Mouse (Mus musculus) left cerebral cortex, adult 18-20 months (tissue): ENCODE measurements at regions not wholly inside any gene's neighbourhood (a gene's known extent, or its start where the extent isn't known, plus 50 kb on each side); places are given as distances from the start of the nearest gene placed in this dataset.
A peak's percentile ranks its signal among the peaks of the same experiment; 100 is the strongest.

Experiments
- DNase-seq, 2 experiments: peaks; one replicate each; pipeline ENCODE4 v3.0.0; 2021 to 2022; ENCODE audit warnings: low spot score in 2 of 2, mixed read lengths in 1 of 2

- no peak for DNase-seq
Observed at GRCm38 (mm10) chr3:148448465-148448864, 541.9 kb downstream of the Adgrl2 start.

GRCm38 (mm10) chr3:148446845-148447244 is 543.5 kb downstream of the Adgrl2 start:
- no peak for DNase-seq

- DNase-seq, result no peak
Observed at GRCm38 (mm10) chr3:148443012-148443411, 547.3 kb downstream of the Adgrl2 start.

- no peak for DNase-seq
Observed at GRCm38 (mm10) chr3:148434033-148434432, 556.3 kb downstream of the Adgrl2 start.

GRCm38 (mm10) chr3:148429012-148429865 is 561.1 kb downstream of the Adgrl2 start:
- DNase-seq, result no peak

- no peak for DNase-seq
Observed at GRCm38 (mm10) chr3:148424089-148424488, 566.3 kb downstream of the Adgrl2 start.

- no peak for DNase-seq
Observed at GRCm38 (mm10) chr3:148423383-148423782, 567.0 kb downstream of the Adgrl2 start.

GRCm38 (mm10) chr3:148422720-148423119 is 567.6 kb downstream of the Adgrl2 start:
- DNase-seq, result no peak

GRCm38 (mm10) chr3:148422205-148422604 is 568.1 kb downstream of the Adgrl2 start:
- no peak for DNase-seq

GRCm38 (mm10) chr3:148420303-148420702 is 570.1 kb downstream of the Adgrl2 start:
- DNase-seq, result no peak

GRCm38 (mm10) chr3:148419462-148420074 is 570.8 kb downstream of the Adgrl2 start:
- no peak for DNase-seq

- no peak for DNase-seq
Observed at GRCm38 (mm10) chr3:148418067-148418466, 572.3 kb downstream of the Adgrl2 start.

GRCm38 (mm10) chr3:148415443-148415842 is 574.9 kb downstream of the Adgrl2 start:
- no peak for DNase-seq

- DNase-seq, result no peak
Observed at GRCm38 (mm10) chr3:148413027-148413426, 577.3 kb downstream of the Adgrl2 start.

- no peak for DNase-seq
Observed at GRCm38 (mm10) chr3:148412191-148412590, 578.2 kb downstream of the Adgrl2 start.

GRCm38 (mm10) chr3:148398349-148398748 is 592.0 kb downstream of the Adgrl2 start:
- DNase-seq, result no peak

GRCm38 (mm10) chr3:148387550-148387949 is 602.8 kb downstream of the Adgrl2 start:
- no peak for DNase-seq

- no peak for DNase-seq
Observed at GRCm38 (mm10) chr3:148385712-148386111, 604.6 kb downstream of the Adgrl2 start.

- no peak for DNase-seq
Observed at GRCm38 (mm10) chr3:148381057-148381456, 609.3 kb downstream of the Adgrl2 start.

- DNase-seq, result no peak
Observed at GRCm38 (mm10) chr3:148363331-148363730, 627.0 kb downstream of the Adgrl2 start.

GRCm38 (mm10) chr3:148362453-148362864 is 627.9 kb downstream of the Adgrl2 start:
- no peak for DNase-seq

- DNase-seq, result peak; percentile 13 to 22
Observed at GRCm38 (mm10) chr3:148343633-148344361, 646.6 kb downstream of the Adgrl2 start.
